Mouse (Mus musculus) limb, embryonic 12.5 days (tissue): ENCODE results near the gene Tlr11. TPM values are rescaled to one million over a fixed set of nuclear protein-coding genes. Genes with fewer than 3 reads are reported as not detected.

ENCODE experiments used
- ATAC-seq: fragments of 200-750 bp; cut with Nextera tagmentation; 2 replicates; pipeline ENCODE4 v1.8.0; 2017; ENCODE audit warnings: low read depth, moderate TSS enrichment; ENCODE audit not compliant: insufficient number of reproducible peaks, insufficient read depth, low FRiP score, low TSS enrichment
- H3K27ac ChIP-seq: fragments of 300-500 bp; sonication (generic); 2 replicates; pipeline ENCODE4 v1.5.1; 2016; ENCODE audit warnings: mild to moderate bottlenecking, moderate library complexity
- H3K27me3 ChIP-seq: fragments of 300-500 bp; sonication (generic); 2 replicates; pipeline ENCODE4 v1.6.1; 2016; ENCODE audit warnings: mild to moderate bottlenecking, moderate library complexity
- H3K36me3 ChIP-seq: fragments of 300-500 bp; sonication (generic); 2 replicates; pipeline ENCODE4 v1.6.1; 2016; ENCODE audit warnings: mild to moderate bottlenecking, moderate library complexity
- H3K4me1 ChIP-seq: fragments of 300-500 bp; sonication (generic); replicated peaks from 2 replicates; pipeline ENCODE4 v1.6.1; 2016
- H3K4me2 ChIP-seq: fragments of 300-500 bp; sonication (generic); 2 replicates; pipeline ENCODE4 v1.6.1; 2016; ENCODE audit warnings: mild to moderate bottlenecking, moderate library complexity
- H3K4me3 ChIP-seq: fragments of 300-500 bp; sonication (generic); replicated peaks from 2 replicates; pipeline ENCODE4 v1.5.1; 2016; ENCODE audit warnings: mild to moderate bottlenecking
- H3K9ac ChIP-seq: fragments of 300-500 bp; sonication (generic); replicated peaks from 2 replicates; pipeline ENCODE4 v1.6.1; 2016; ENCODE audit warnings: mild to moderate bottlenecking, moderate library complexity
- H3K9me3 ChIP-seq: fragments of 300-500 bp; sonication (generic); 2 replicates; pipeline ENCODE4 v1.6.1; 2016; ENCODE audit warnings: mild to moderate bottlenecking, moderate library complexity
- WGBS: fragments of 180-500 bp; shearing (Covaris S2); methylation state at CpG from one replicate; pipeline ENCODE4 v1.1.7; 2016; 5-methylcytosine and 5-hydroxymethylcytosine counted together
- polyA plus RNA-seq: library from polyadenylated mRNA; unstranded; fragments of >200 nt; fragmentation: Nextera tagmentation; extraction: Ambion mirVana; gene quantifications from 2 replicates; pipeline ENCODE4 v1.2.1, GENCODE M21; 2016

The Tlr11 gene
- not detected in 2 replicates for polyA plus RNA-seq

- H3K4me1 ChIP-seq, result no peaks in the 10 kb centered on the region
- H3K27me3 ChIP-seq, result no peaks in the 10 kb centered on the region
- H3K27ac ChIP-seq, result no peak within 1 kb of the TSS
- 84% methylated on average over 2 of the region's 2 CpGs for WGBS
- ATAC-seq, result no peak
- H3K4me3 ChIP-seq, result no peak within 1 kb of the TSS
- no peaks in the 10 kb centered on the region for H3K36me3 ChIP-seq
- H3K9me3 ChIP-seq, result no peaks in the 10 kb centered on the region
- H3K9ac ChIP-seq, result no peak within 1 kb of the TSS
- no peak within 1 kb of the TSS for H3K4me2 ChIP-seq
These were observed at the start of gene Tlr11 for GRCm38 (mm10) chr14:50357593-50357992. TSS of gene Tlr11 (plus strand) at chr14:50357914.

DNA sequence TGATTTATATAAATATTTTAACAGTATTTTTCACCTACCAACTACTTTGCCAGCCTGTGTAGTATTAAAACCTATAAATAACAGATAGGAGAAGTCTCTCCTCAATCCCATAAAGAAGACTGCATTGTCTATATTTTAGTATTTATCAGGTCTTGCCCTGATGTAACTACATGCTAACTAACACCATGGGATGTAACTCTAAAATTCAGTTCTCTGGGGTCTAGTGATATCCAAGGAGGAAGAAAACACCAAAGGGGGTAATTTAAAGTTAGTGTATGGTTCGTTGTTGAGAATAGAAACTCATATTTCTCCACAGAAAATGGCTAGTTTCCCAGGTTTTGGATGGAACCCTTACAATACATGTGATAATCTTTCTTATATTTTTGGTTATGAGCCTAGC, 31.1 kb upstream of the Tlr11 start, which contains the start of gene Olfr734:
Gene Olfr734 (minus strand): TSS at position 101 of the 400 bp plus-strand sequence.
- no peaks in the 10 kb centered on the region for H3K36me3 ChIP-seq
- 72% methylated on average over 1 of the region's 1 CpGs for WGBS
- no peaks in the 10 kb centered on the region for H3K4me1 ChIP-seq
- H3K9me3 ChIP-seq, result no peaks in the 10 kb centered on the region
- no peak within 1 kb of the TSS for H3K4me2 ChIP-seq
- no peak for ATAC-seq
- H3K27ac ChIP-seq, result no peak within 1 kb of the TSS
- no peaks in the 10 kb centered on the region for H3K27me3 ChIP-seq
- H3K4me3 ChIP-seq, result no peak within 1 kb of the TSS
- no peak within 1 kb of the TSS for H3K9ac ChIP-seq

- WGBS, result 91% methylated on average over 2 of the region's 2 CpGs
- H3K36me3 ChIP-seq, result no peaks in the 10 kb centered on the region
- H3K4me1 ChIP-seq, result no peaks in the 10 kb centered on the region
- no peak within 1 kb of the TSS for H3K4me2 ChIP-seq
- no peak within 1 kb of the TSS for H3K9ac ChIP-seq
- H3K27ac ChIP-seq, result no peak within 1 kb of the TSS
- no peaks in the 10 kb centered on the region for H3K9me3 ChIP-seq
- H3K4me3 ChIP-seq, result no peak within 1 kb of the TSS
- H3K27me3 ChIP-seq, result no peaks in the 10 kb centered on the region
- no peak for ATAC-seq
These were observed 8.9 kb upstream of the Tlr11 start, which contains the start of gene Olfr735 for GRCm38 (mm10) chr14:50348796-50349195. TSS of gene Olfr735 (minus strand) at chr14:50348872.

DNA sequence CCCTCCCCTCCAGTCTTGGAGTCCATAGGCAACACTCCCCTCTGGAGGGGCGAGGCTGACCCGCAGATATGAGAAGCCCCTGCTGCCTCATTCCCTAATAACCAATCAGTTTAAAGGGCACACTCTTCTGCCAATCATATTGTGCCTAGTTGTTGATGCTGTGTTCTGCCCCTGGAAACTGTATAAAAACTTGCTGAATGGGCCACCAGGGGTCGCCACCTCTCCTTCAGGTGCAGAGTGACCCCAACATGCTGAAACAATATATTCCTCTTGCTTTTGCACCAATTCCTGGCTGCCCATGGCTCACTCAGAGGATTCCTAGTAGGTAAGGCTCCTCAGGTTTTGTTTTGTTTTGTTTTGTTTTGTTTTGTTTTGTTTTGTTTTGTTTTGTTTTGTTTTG, 5.3 kb upstream of the Tlr11 start:
- H3K4me2 ChIP-seq, result no peak overlapping the region
- ATAC-seq, result no peak
- no peaks in the 10 kb centered on the region for H3K27me3 ChIP-seq
- H3K27ac ChIP-seq, result no peak overlapping the region
- 48% methylated on average over 3 of the region's 3 CpGs for WGBS
- H3K4me3 ChIP-seq, result no peak overlapping the region
- no peak overlapping the region for H3K9ac ChIP-seq
- no peaks in the 10 kb centered on the region for H3K9me3 ChIP-seq
- no peaks in the 10 kb centered on the region for H3K36me3 ChIP-seq
- H3K4me1 ChIP-seq, result no peaks in the 10 kb centered on the region

DNA sequence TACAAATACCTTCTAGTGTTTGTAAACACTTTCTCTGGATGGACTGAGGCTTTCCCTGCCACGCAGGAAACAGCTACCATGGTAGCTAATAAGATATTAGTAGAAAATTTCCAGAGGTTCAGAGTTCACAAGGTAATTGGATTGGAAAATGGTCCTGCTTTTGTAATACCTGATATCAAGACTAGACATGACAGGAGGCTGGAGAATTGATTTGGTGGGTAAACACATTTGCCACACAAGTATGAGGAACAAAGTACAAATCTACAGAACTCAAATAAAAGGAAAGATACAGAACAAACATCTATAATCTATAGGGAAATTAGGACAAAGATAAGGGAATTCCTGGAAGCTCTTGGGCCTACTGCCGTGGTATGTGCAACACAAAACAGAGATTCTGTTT, 989 bp upstream of the Tlr11 start:
- Histone ChIP-seq H3K9ac (no peak overlapping the region), H3K9me3 (no peaks in the 10 kb centered on the region), H3K4me1 (no peaks in the 10 kb centered on the region), H3K4me3 (no peak overlapping the region), H3K36me3 (no peaks in the 10 kb centered on the region), H3K27ac (no peak overlapping the region), H3K4me2 (no peak overlapping the region), H3K27me3 (no peaks in the 10 kb centered on the region)
- WGBS, result 87% methylated on average over 2 of the region's 2 CpGs
- no peak for ATAC-seq

GRCm38 (mm10) chr14:50360480-50360879, 2.8 kb downstream of the Tlr11 start:
- no peak overlapping the region for H3K4me3 ChIP-seq
- H3K4me1 ChIP-seq, result no peaks in the 10 kb centered on the region
- H3K27me3 ChIP-seq, result no peaks in the 10 kb centered on the region
- no peaks in the 10 kb centered on the region for H3K36me3 ChIP-seq
- H3K9ac ChIP-seq, result no peak overlapping the region
- H3K27ac ChIP-seq, result no peak overlapping the region
- H3K4me2 ChIP-seq, result no peak overlapping the region
- no peaks in the 10 kb centered on the region for H3K9me3 ChIP-seq
- ATAC-seq, result no peak
- 84% methylated on average over 3 of the region's 3 CpGs for WGBS

- H3K4me2 ChIP-seq, result no peak overlapping the region
- 79% methylated on average over 2 of the region's 2 CpGs for WGBS
- H3K4me1 ChIP-seq, result no peaks in the 10 kb centered on the region
- no peak overlapping the region for H3K4me3 ChIP-seq
- no peak overlapping the region for H3K9ac ChIP-seq
- no peaks in the 10 kb centered on the region for H3K27me3 ChIP-seq
- H3K9me3 ChIP-seq, result no peaks in the 10 kb centered on the region
- ATAC-seq, result no peak
- no peaks in the 10 kb centered on the region for H3K36me3 ChIP-seq
- no peak overlapping the region for H3K27ac ChIP-seq
These were observed 5.8 kb downstream of the Tlr11 start for GRCm38 (mm10) chr14:50363561-50363960.

DNA sequence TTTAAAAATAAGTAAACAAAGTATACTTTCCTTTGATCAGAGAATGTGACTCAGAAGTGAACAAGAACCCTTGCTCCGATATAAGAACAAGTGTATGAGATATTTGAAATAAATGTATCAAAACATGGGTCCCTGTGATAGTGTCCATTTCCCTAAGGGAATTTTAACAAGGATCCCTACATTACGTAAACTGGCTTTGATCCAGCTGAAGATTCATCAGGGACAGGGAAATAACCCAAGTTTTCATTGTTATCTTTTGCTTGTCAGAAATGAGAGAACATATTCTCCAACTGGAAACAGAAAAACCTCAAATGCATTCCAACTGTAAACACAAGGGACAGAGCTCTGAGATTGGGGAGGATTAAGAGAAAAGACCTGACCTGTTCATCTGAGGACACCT, 23.1 kb downstream of the Tlr11 start, which contains the start of gene Olfr736:
Gene Olfr736 (plus strand): TSS at position 301 of the 400 bp plus-strand sequence.
- H3K9ac ChIP-seq, result no peak within 1 kb of the TSS
- H3K4me2 ChIP-seq, result no peak within 1 kb of the TSS
- 86% methylated on average over 2 of the region's 2 CpGs for WGBS
- ATAC-seq, result no peak
- no peaks in the 10 kb centered on the region for H3K27me3 ChIP-seq
- H3K4me1 ChIP-seq, result no peaks in the 10 kb centered on the region
- H3K27ac ChIP-seq, result no peak within 1 kb of the TSS
- no peaks in the 10 kb centered on the region for H3K9me3 ChIP-seq
- no peak within 1 kb of the TSS for H3K4me3 ChIP-seq
- H3K36me3 ChIP-seq, result no peaks in the 10 kb centered on the region

- WGBS, result 88% methylated on average over 1 of the region's 1 CpGs
These were observed 49.6 kb downstream of the Tlr11 start, which contains the start of gene Olfr738 for GRCm38 (mm10) chr14:50407268-50407667. TSS of gene Olfr738 (plus strand) at chr14:50407568.

More at GRCm38 (mm10) chr14:50407268-50407667, 49.6 kb downstream of the Tlr11 start, which contains the start of gene Olfr738:
- Histone ChIP-seq H3K4me3 (no peak within 1 kb of the TSS), H3K36me3 (no peaks in the 10 kb centered on the region), H3K27me3 (no peaks in the 10 kb centered on the region), H3K4me1 (no peaks in the 10 kb centered on the region), H3K9me3 (no peaks in the 10 kb centered on the region), H3K4me2 (no peak within 1 kb of the TSS), H3K27ac (no peak within 1 kb of the TSS), H3K9ac (no peak within 1 kb of the TSS)
- ATAC-seq, result no peak

Other genes with a start within 250 kb of the Tlr11 start
- not detected in 2 replicates for gene Olfr727, start 234.7 kb upstream of the Tlr11 start, polyA plus RNA-seq
- gene Olfr728, start 215.2 kb upstream of the Tlr11 start, polyA plus RNA-seq, result not detected in 2 replicates
- gene Olfr729, start 205.0 kb upstream of the Tlr11 start, polyA plus RNA-seq, result not detected in 2 replicates
- not detected in 2 replicates for gene Olfr730, start 169.7 kb upstream of the Tlr11 start, polyA plus RNA-seq
- gene Olfr731, start 116.0 kb upstream of the Tlr11 start, polyA plus RNA-seq, result not detected in 2 replicates
- not detected in 2 replicates for gene Olfr732, start 73.7 kb upstream of the Tlr11 start, polyA plus RNA-seq
- not detected in 2 replicates for gene Olfr733, start 56.4 kb upstream of the Tlr11 start, polyA plus RNA-seq
- not detected in 2 replicates for gene Olfr734, start 31.2 kb upstream of the Tlr11 start, polyA plus RNA-seq
- not detected in 2 replicates for gene Olfr735, start 9.0 kb upstream of the Tlr11 start, polyA plus RNA-seq
- gene Olfr736, start 23.2 kb downstream of the Tlr11 start, polyA plus RNA-seq, result not detected in 2 replicates
- not detected in 2 replicates for gene Olfr738, start 49.7 kb downstream of the Tlr11 start, polyA plus RNA-seq
- gene Olfr739, start 60.7 kb downstream of the Tlr11 start, polyA plus RNA-seq, result not detected in 2 replicates
- not detected in 2 replicates for gene Olfr740, start 87.6 kb downstream of the Tlr11 start, polyA plus RNA-seq
- not detected in 2 replicates for gene Olfr741, start 114.8 kb downstream of the Tlr11 start, polyA plus RNA-seq
- not detected in 2 replicates for gene Olfr742, start 145.7 kb downstream of the Tlr11 start, polyA plus RNA-seq
- gene Olfr743, start 163.9 kb downstream of the Tlr11 start, polyA plus RNA-seq, result not detected in 2 replicates